Mouse (Mus musculus) CD8-positive naive resting alpha-beta T cell, adult 2 months (primary cell): ENCODE results near the gene Ccr1l1.
A peak's percentile ranks its signal among the peaks of the same experiment; 100 is the strongest.

Experiments
- DNase-seq, 2 experiments: peaks; one replicate each; pipeline ENCODE4 v3.0.0; 2022; ENCODE audit warnings: low read depth in 2 of 2, low spot score in 2 of 2

The Ccr1l1 gene

GRCm38 (mm10) chr9:123930476-123930875, 47.7 kb downstream of the Ccr1l1 start:
- DNase-seq = no peak

GRCm38 (mm10) chr9:123929936-123930335, 48.3 kb downstream of the Ccr1l1 start:
- DNase-seq = no peak

- peak; percentile 71 to 79 for DNase-seq
Observed at GRCm38 (mm10) chr9:123928759-123929246, 49.4 kb downstream of the Ccr1l1 start.

- peak; percentile 65 to 68 for DNase-seq
Observed at GRCm38 (mm10) chr9:123928118-123928758, 50.0 kb downstream of the Ccr1l1 start.

- DNase-seq = no peak
Observed at GRCm38 (mm10) chr9:123927281-123927960, 50.8 kb downstream of the Ccr1l1 start.
